Mouse (Mus musculus) embryonic facial prominence, embryonic 15.5 days (tissue): ENCODE results near the gene Slc17a7. TPM values are rescaled to one million over a fixed set of nuclear protein-coding genes. Genes with fewer than 3 reads are reported as not detected.

Experiments
- ATAC-seq: fragments of 200-750 bp; cut with Nextera tagmentation; 2 replicates; pipeline ENCODE4 v1.8.0; 2017; ENCODE audit warnings: low read depth, moderate TSS enrichment; ENCODE audit not compliant: insufficient number of reproducible peaks, low FRiP score, low TSS enrichment
- H3K27ac ChIP-seq: fragments of 300-500 bp; sonication (generic); replicated peaks from 2 replicates; pipeline ENCODE4 v1.5.1; 2015; ENCODE audit warnings: mild to moderate bottlenecking, inconsistent platforms
- H3K27me3 ChIP-seq: fragments of 300-500 bp; sonication (generic); 2 replicates; pipeline ENCODE4 v1.6.1; 2015; ENCODE audit warnings: inconsistent platforms
- H3K36me3 ChIP-seq: fragments of 300-500 bp; sonication (generic); 2 replicates; pipeline ENCODE4 v1.6.1; 2015; ENCODE audit warnings: mild to moderate bottlenecking, inconsistent platforms
- H3K4me1 ChIP-seq: fragments of 300-500 bp; sonication (generic); 2 replicates; pipeline ENCODE4 v1.6.1; 2015; ENCODE audit warnings: inconsistent platforms
- H3K4me2 ChIP-seq: fragments of 300-500 bp; sonication (generic); replicated peaks from 2 replicates; pipeline ENCODE4 v1.6.1; 2015; ENCODE audit warnings: mild to moderate bottlenecking, inconsistent platforms
- H3K4me3 ChIP-seq: fragments of 300-500 bp; sonication (generic); replicated peaks from 2 replicates; pipeline ENCODE4 v1.5.1; 2015; ENCODE audit warnings: mild to moderate bottlenecking, inconsistent platforms
- H3K9ac ChIP-seq: fragments of 300-500 bp; sonication (generic); 2 replicates; pipeline ENCODE4 v1.6.1; 2015; ENCODE audit warnings: inconsistent platforms
- H3K9me3 ChIP-seq: fragments of 300-500 bp; sonication (generic); replicated peaks from 2 replicates; pipeline ENCODE4 v1.6.1; 2016; ENCODE audit warnings: inconsistent platforms
- WGBS: fragments of 180-500 bp; shearing (Covaris S2); methylation state at CpG from one replicate; pipeline ENCODE4 v1.1.7; 2015; 5-methylcytosine and 5-hydroxymethylcytosine counted together
- polyA plus RNA-seq: library from polyadenylated mRNA; unstranded; fragments of >200 nt; fragmentation: Nextera tagmentation; extraction: Ambion mirVana; gene quantifications from 2 replicates; pipeline ENCODE4 v1.2.1, GENCODE M21; 2015

Slc17a7 gene
- 0.33 and 0.39 TPM in 2 replicates for polyA plus RNA-seq

DNA sequence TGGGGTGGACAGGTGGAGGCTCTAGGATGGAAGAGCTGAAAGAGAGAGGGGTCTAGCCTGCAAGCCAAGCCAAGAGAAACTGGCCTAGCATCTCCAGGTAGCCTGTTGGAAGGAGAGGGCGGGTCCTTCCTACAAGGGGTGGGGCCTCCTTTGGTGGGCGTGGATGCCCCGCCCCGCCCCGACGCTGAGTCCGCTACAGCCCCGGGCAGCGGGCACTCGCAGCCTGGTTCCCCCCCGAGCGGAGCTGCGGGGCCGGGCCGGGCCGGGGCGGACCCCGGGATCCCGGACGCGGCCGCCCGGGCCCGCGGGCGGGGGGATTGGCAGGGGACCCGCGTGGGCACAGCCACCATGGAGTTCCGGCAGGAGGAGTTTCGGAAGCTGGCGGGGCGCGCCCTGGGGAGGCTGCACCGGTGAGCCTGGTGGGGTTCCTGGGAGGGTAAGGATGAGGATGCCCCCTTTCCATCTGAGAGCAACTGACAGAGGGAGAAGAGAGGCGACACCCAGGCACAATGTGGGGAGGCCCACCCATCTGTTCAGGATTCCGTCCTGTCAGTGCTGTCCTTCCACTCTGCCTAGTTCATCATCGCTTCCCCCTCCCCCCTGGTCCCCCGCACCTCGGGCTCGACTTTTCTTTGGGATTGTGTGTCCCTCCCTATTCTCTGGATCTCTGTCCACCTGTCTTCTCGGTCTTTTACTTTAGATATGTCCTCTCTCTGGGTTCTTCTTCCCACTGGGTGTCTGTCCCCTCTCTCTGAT lies at the start of gene Slc17a7:
TSS of gene Slc17a7 (plus strand) at position 215 of the 756 bp plus-strand sequence.
- peak within 1 kb of the TSS; percentile 84 for H3K4me2 ChIP-seq
- ATAC-seq: no peak
- no peaks in the 10 kb centered on the region for H3K9me3 ChIP-seq
- H3K4me3 ChIP-seq: peak within 1 kb of the TSS; percentile 47
- H3K27me3 ChIP-seq: peaks cover 66% of the 10 kb centered on the region
- WGBS: 3% methylated on average over 35 of the region's 41 CpGs
- 0 out of 2 replicates have a peak within 1 kb of the TSS, but pooled peaks have one; percentile 9 for H3K9ac ChIP-seq
- peaks cover 28% of the 10 kb centered on the region for H3K4me1 ChIP-seq
- H3K36me3 ChIP-seq: peaks cover 18% of the 10 kb centered on the region; the same call in 1 of the 2 replicates
- H3K27ac ChIP-seq: no peak within 1 kb of the TSS

DNA sequence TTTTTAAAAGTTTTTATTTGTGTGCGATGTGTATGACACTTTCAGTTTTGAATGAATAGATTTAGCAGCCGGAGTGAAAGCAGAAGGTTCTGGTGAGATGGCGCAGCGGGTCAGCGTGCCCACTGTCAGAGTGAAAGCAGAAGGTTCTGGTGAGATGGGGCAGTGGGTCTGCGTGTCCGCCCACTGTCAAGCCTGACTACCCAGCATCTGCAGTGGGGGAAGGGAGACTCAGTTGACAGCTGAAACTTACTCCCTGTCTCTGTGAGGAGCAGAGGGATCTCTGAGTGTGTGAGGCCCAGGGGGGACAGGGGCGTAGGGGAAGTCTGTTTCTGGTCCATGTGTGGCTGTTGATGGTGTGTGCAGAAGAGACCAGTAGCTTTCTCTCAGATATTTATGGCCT lies 46.2 kb upstream of the Slc17a7 start:
- H3K4me1 ChIP-seq: peaks cover 22% of the 10 kb centered on the region
- H3K4me2 ChIP-seq: no peak overlapping the region
- H3K27ac ChIP-seq: no peak overlapping the region; the same call in 1 of the 2 replicates
- no peak overlapping the region for H3K9ac ChIP-seq
- no peaks in the 10 kb centered on the region for H3K9me3 ChIP-seq
- ATAC-seq: no peak
- no peaks in the 10 kb centered on the region for H3K27me3 ChIP-seq
- H3K4me3 ChIP-seq: no peak overlapping the region
- H3K36me3 ChIP-seq: peaks cover 36% of the 10 kb centered on the region
- 76% methylated on average over 8 of the region's 8 CpGs for WGBS

GRCm38 (mm10) chr7:45118336-45118735 lies 45.4 kb upstream of the Slc17a7 start:
- Histone ChIP-seq H3K4me2 (no peak overlapping the region), H3K4me3 (no peak overlapping the region), H3K36me3 (peaks cover 43% of the 10 kb centered on the region), H3K4me1 (peaks cover 30% of the 10 kb centered on the region), H3K27ac (no peak overlapping the region), H3K27me3 (no peaks in the 10 kb centered on the region), H3K9ac (no peak overlapping the region), H3K9me3 (no peaks in the 10 kb centered on the region)
- WGBS: 87% methylated on average over 6 of the region's 6 CpGs
- no peak for ATAC-seq

- no peaks in the 10 kb centered on the region for H3K9me3 ChIP-seq
- H3K27me3 ChIP-seq: no peaks in the 10 kb centered on the region
- WGBS: 80% methylated on average over 5 of the region's 5 CpGs
- peaks cover 43% of the 10 kb centered on the region for H3K36me3 ChIP-seq
- H3K9ac ChIP-seq: no peak overlapping the region
- no peak overlapping the region for H3K27ac ChIP-seq
- no peak overlapping the region for H3K4me2 ChIP-seq
- ATAC-seq: no peak
- peaks cover 34% of the 10 kb centered on the region for H3K4me1 ChIP-seq
- H3K4me3 ChIP-seq: no peak overlapping the region
Measured at GRCm38 (mm10) chr7:45119780-45120709, 43.7 kb upstream of the Slc17a7 start.

- H3K4me3 ChIP-seq: no peak overlapping the region
- no peak overlapping the region for H3K4me2 ChIP-seq
- H3K9me3 ChIP-seq: no peaks in the 10 kb centered on the region
- 57% methylated on average over 8 of the region's 8 CpGs for WGBS
- H3K36me3 ChIP-seq: peaks cover 57% of the 10 kb centered on the region
- H3K27ac ChIP-seq: peak overlapping the region; percentile 39; the same call in 1 of the 2 replicates
- H3K27me3 ChIP-seq: no peaks in the 10 kb centered on the region
- H3K9ac ChIP-seq: no peak overlapping the region
- no peak for ATAC-seq
- peaks cover 46% of the 10 kb centered on the region for H3K4me1 ChIP-seq
Measured at GRCm38 (mm10) chr7:45121404-45121803, 42.3 kb upstream of the Slc17a7 start.

DNA sequence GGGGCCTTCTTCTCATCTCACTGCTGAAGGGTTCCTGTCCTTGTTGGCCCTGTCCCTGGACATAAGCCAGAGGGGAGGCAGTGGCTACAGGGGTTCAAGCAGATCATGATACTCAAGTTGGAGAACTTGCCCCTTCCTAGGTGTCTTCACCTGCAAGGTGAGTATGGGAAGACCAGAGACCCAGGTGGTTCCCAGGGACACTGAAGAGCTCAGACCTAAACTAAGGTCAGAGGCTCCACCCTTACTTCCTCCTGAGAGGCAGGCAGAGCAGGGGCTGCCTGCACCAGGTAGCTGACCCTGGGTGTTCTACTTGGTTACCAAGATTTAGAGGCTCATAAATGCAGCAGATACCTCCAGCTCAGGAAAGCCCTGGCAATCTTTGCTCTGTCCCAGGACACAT lies 41.8 kb upstream of the Slc17a7 start:
- no peaks in the 10 kb centered on the region for H3K9me3 ChIP-seq
- 0 out of 2 replicates have a peak overlapping the region, but pooled peaks have one; percentile 39 for H3K27ac ChIP-seq
- no peak for ATAC-seq
- H3K36me3 ChIP-seq: peaks cover 63% of the 10 kb centered on the region
- H3K4me2 ChIP-seq: no peak overlapping the region
- H3K9ac ChIP-seq: no peak overlapping the region
- no peaks in the 10 kb centered on the region for H3K27me3 ChIP-seq
- H3K4me1 ChIP-seq: peaks cover 52% of the 10 kb centered on the region
- H3K4me3 ChIP-seq: 0 out of 2 replicates have a peak overlapping the region, but pooled peaks have one; percentile 4

- no peak for ATAC-seq
- Histone ChIP-seq H3K4me1 (peaks cover 58% of the 10 kb centered on the region), H3K9ac (peak overlapping the region; percentile 100; the same call in 1 of the 2 replicates), H3K27me3 (no peaks in the 10 kb centered on the region), H3K36me3 (peaks cover 67% of the 10 kb centered on the region), H3K9me3 (no peaks in the 10 kb centered on the region), H3K4me2 (peak overlapping the region; percentile 64), H3K27ac (peak overlapping the region; percentile 90; the same call in 1 of the 2 replicates), H3K4me3 (peak overlapping the region; percentile 96)
- WGBS: 80% methylated on average over 15 of the region's 15 CpGs
Measured at GRCm38 (mm10) chr7:45122561-45123185, 41.1 kb upstream of the Slc17a7 start.

- Histone ChIP-seq H3K27me3 (no peaks in the 10 kb centered on the region), H3K4me1 (peaks cover 58% of the 10 kb centered on the region), H3K9ac (peak overlapping the region; percentile 100), H3K9me3 (no peaks in the 10 kb centered on the region), H3K4me3 (peak overlapping the region; percentile 96), H3K27ac (peak overlapping the region; percentile 90), H3K4me2 (peak overlapping the region; percentile 64), H3K36me3 (peaks cover 67% of the 10 kb centered on the region)
- 17% methylated on average over 12 of the region's 12 CpGs for WGBS
- no peak for ATAC-seq
Measured at GRCm38 (mm10) chr7:45123186-45123570, 40.6 kb upstream of the Slc17a7 start.

DNA sequence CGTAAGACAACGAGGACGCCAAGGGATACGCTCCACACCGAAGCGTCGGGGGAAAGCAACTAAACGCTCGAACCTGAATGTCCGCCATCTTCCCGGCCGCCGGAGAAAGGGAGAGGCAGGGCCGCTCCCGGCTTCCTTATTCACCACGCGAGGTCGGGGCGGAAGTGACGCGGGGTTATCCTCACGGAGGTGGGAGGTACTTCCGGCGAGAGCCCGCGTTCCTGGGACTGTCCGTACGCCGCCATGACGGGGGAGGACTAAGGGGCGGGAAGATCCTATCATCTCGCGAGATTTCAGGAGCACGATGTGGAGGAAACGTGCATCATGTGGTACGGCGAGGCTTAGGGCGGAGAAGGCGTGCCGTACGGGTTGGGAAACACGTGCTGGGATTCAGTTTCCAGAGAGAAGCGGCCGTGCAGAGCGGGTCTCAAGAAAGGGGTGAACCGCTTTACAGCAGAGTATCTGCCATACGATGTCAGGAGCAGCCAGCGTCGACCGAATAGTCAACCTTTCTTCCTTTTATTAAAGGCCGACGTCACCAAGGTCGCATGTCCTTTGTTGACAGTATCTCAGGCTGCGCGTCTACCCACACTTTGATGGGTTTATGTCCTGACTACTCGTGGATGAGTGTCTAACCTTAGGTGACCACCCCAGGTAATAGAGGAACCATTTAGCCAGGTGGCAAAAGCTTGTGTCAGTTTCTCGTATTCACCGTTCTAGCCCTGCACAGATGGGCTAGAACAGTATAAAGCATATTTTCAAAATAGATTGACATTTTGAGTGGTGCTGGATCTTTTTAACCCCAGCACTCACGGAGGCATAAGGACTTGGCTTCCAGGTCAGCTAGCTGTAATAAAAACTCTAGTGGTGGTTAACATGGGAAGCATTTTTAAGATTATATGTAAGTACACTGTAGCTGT lies 39.3 kb upstream of the Slc17a7 start, which contains the start of gene Rps11:
TSS of gene Rps11 (minus strand) at position 216 of the 920 bp plus-strand sequence.
- Histone ChIP-seq H3K27me3 (no peaks in the 10 kb centered on the region), H3K4me1 (peaks cover 62% of the 10 kb centered on the region), H3K27ac (peak within 1 kb of the TSS; percentile 90), H3K4me2 (peak within 1 kb of the TSS; percentile 64), H3K9ac (peak within 1 kb of the TSS; percentile 100), H3K4me3 (peak within 1 kb of the TSS; percentile 96), H3K36me3 (peaks cover 61% of the 10 kb centered on the region), H3K9me3 (no peaks in the 10 kb centered on the region)
- peak; percentile 88 for ATAC-seq
- WGBS: under 1% methylated on average over 59 of the region's 59 CpGs

- H3K27me3 ChIP-seq: no peaks in the 10 kb centered on the region
- no peak for ATAC-seq
- H3K9me3 ChIP-seq: no peaks in the 10 kb centered on the region
- no peak overlapping the region for H3K9ac ChIP-seq
- peak overlapping the region; percentile 88 for H3K27ac ChIP-seq
- 21% methylated on average over 7 of the region's 7 CpGs for WGBS
- peak overlapping the region; percentile 64 for H3K4me2 ChIP-seq
- peaks cover 68% of the 10 kb centered on the region for H3K4me1 ChIP-seq
- peak overlapping the region; percentile 96 for H3K4me3 ChIP-seq
- peaks cover 54% of the 10 kb centered on the region for H3K36me3 ChIP-seq
Measured at GRCm38 (mm10) chr7:45125144-45125600, 38.6 kb upstream of the Slc17a7 start.
